Mouse (Mus musculus) embryonic facial prominence, embryonic 13.5 days (tissue): ENCODE measurements around the gene 4930415O20Rik. TPM values are rescaled to one million over a fixed set of nuclear protein-coding genes. Genes with fewer than 3 reads are reported as not detected.

Experiments used
- ATAC-seq: fragments of 200-750 bp; cut with Nextera tagmentation; 2 replicates; pipeline ENCODE4 v1.8.0; 2017; ENCODE audit warnings: low read depth; ENCODE audit not compliant: insufficient number of reproducible peaks, insufficient read depth, low FRiP score, low TSS enrichment
- H3K27ac ChIP-seq: fragments of 300-500 bp; sonication (generic); 2 replicates; pipeline ENCODE4 v1.5.1; 2015; ENCODE audit warnings: moderate library complexity, mild to moderate bottlenecking, inconsistent platforms
- H3K27me3 ChIP-seq: fragments of 300-500 bp; sonication (generic); 2 replicates; pipeline ENCODE4 v1.6.1; 2015; ENCODE audit warnings: mild to moderate bottlenecking, inconsistent platforms
- H3K36me3 ChIP-seq: fragments of 300-500 bp; sonication (generic); 2 replicates; pipeline ENCODE4 v1.6.1; 2015; ENCODE audit warnings: mild to moderate bottlenecking, inconsistent platforms
- H3K4me1 ChIP-seq: fragments of 300-500 bp; sonication (generic); 2 replicates; pipeline ENCODE4 v1.6.1; 2015; ENCODE audit warnings: inconsistent platforms
- H3K4me2 ChIP-seq: fragments of 300-500 bp; sonication (generic); 2 replicates; pipeline ENCODE4 v1.6.1; 2015; ENCODE audit warnings: moderate library complexity, mild to moderate bottlenecking, inconsistent platforms
- H3K4me3 ChIP-seq: fragments of 300-500 bp; sonication (generic); 2 replicates; pipeline ENCODE4 v1.5.1; 2015; ENCODE audit warnings: mild to moderate bottlenecking, inconsistent platforms
- H3K9ac ChIP-seq: fragments of 300-500 bp; sonication (generic); 2 replicates; pipeline ENCODE4 v1.6.1; 2015; ENCODE audit warnings: mild to moderate bottlenecking, inconsistent platforms
- H3K9me3 ChIP-seq: fragments of 300-500 bp; sonication (generic); 2 replicates; pipeline ENCODE4 v1.6.1; 2016; ENCODE audit warnings: inconsistent platforms
- WGBS: fragments of 180-500 bp; shearing (Covaris S2); methylation state at CpG from one replicate; pipeline ENCODE4 v1.1.7; 2015; ENCODE audit warnings: mixed read lengths; 5-methylcytosine and 5-hydroxymethylcytosine counted together
- polyA plus RNA-seq: library from polyadenylated mRNA; unstranded; fragments of >200 nt; fragmentation: Nextera tagmentation; extraction: Ambion mirVana; gene quantifications from 2 replicates; pipeline ENCODE4 v1.2.1, GENCODE M21; 2015

The 4930415O20Rik gene
- polyA plus RNA-seq, 1 experiment from 2014 or later, result not detected

DNA sequence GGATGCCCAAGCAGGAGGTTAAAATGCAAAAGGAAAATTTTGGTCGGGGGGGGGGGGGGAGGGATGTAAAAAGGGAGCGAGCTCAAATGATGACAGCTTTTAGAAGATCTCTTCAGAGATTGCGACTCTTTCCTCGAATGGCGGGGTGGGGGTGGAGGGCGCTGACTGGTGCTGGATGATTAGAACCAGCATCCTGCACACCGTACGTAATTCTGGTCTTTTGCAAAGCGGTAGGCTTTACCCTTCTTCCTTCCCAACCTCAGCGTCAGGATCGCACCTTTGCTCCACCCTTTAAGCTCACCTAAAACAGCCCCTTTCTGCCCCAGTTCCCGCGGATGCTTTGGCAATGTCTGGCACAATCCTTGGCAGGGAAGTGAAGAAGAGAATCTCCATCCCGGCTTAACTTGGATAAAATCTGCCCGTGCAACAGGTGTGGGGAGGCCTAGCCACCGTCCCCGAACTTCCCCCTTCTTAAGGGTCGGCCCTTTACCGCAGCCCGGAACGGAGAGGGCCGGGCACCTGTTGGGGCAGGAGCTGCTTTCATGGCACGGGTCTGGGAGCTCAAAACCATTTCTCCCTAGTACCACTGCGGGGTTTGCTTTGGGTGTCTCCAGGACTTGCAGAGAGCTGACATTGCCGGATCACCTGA lies 63.1 kb downstream of the 4930415O20Rik start:
- Histone ChIP-seq H3K36me3 (0 out of 2 replicates have a peak, but pooled peaks cover 2% of the 10 kb centered on the region), H3K27me3 (peaks cover 35% of the 10 kb centered on the region), H3K4me2 (peak overlapping the region; percentile 92), H3K9me3 (no peaks in the 10 kb centered on the region), H3K9ac (peak overlapping the region; percentile 83), H3K4me3 (peak overlapping the region; percentile 75), H3K27ac (peak overlapping the region; percentile 89), H3K4me1 (peaks cover 72% of the 10 kb centered on the region)
- WGBS, result under 1% methylated on average over 25 of the region's 25 CpGs
- ATAC-seq, result no peak

- ATAC-seq, result peak; percentile 61; the same call in 1 of the 2 replicates
These were observed 63.8 kb downstream of the 4930415O20Rik start for GRCm38 (mm10) chr15:98634541-98635081.

DNA sequence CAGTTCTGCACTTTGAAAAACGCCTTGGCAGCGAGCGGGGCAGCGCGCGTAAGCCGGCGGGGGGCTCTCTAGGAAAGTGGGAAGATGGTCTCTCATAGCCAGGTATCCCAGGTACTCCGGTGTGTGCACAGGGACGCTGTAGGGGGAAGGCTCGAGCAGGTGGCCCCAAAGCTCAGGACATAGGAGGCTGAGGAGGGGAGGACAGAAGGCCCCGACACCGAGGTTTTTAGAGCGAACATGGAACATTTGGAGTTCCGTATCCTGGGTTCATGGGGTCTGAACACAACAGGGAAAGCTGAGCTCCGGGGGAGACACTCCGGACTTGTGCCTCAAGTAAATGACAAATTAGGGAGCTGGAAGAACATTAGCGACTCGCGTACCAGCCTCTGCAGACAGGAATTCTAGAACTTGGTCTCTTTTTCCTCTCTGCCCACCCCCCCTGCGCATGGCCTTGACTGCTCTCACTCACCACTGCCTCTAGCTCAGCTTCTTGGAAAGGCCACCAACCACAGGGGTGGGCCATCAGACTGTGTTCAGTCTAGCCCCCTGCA lies 64.6 kb downstream of the 4930415O20Rik start:
- Histone ChIP-seq H3K9me3 (no peaks in the 10 kb centered on the region), H3K27ac (peak overlapping the region; percentile 89), H3K4me3 (peak overlapping the region; percentile 75), H3K36me3 (peaks cover 14% of the 10 kb centered on the region), H3K9ac (peak overlapping the region; percentile 83), H3K4me2 (peak overlapping the region; percentile 92), H3K4me1 (peaks cover 63% of the 10 kb centered on the region), H3K27me3 (peaks cover 22% of the 10 kb centered on the region)
- ATAC-seq, result no peak
- WGBS, result 1% methylated on average over 21 of the region's 21 CpGs

More at GRCm38 (mm10) chr15:98634541-98635081, 63.8 kb downstream of the 4930415O20Rik start:
- Histone ChIP-seq H3K4me2 (peak overlapping the region; percentile 92), H3K27ac (peak overlapping the region; percentile 89), H3K9ac (peak overlapping the region; percentile 83), H3K4me3 (peak overlapping the region; percentile 75), H3K9me3 (no peaks in the 10 kb centered on the region), H3K27me3 (peaks cover 29% of the 10 kb centered on the region), H3K36me3 (peaks cover 7% of the 10 kb centered on the region), H3K4me1 (peaks cover 67% of the 10 kb centered on the region)
- WGBS, result under 1% methylated on average over 49 of the region's 65 CpGs

GRCm38 (mm10) chr15:98636517-98636916 lies 65.7 kb downstream of the 4930415O20Rik start:
- no peak for ATAC-seq
- H3K4me1 ChIP-seq, result peaks cover 51% of the 10 kb centered on the region
- H3K4me2 ChIP-seq, result peak overlapping the region; percentile 92
- peaks cover 11% of the 10 kb centered on the region for H3K27me3 ChIP-seq
- H3K36me3 ChIP-seq, result peaks cover 25% of the 10 kb centered on the region
- 44% methylated on average over 5 of the region's 5 CpGs for WGBS
- no peaks in the 10 kb centered on the region for H3K9me3 ChIP-seq
- H3K27ac ChIP-seq, result no peak overlapping the region
- H3K9ac ChIP-seq, result peak overlapping the region; percentile 83; the same call in 1 of the 2 replicates
- H3K4me3 ChIP-seq, result peak overlapping the region; percentile 75

DNA sequence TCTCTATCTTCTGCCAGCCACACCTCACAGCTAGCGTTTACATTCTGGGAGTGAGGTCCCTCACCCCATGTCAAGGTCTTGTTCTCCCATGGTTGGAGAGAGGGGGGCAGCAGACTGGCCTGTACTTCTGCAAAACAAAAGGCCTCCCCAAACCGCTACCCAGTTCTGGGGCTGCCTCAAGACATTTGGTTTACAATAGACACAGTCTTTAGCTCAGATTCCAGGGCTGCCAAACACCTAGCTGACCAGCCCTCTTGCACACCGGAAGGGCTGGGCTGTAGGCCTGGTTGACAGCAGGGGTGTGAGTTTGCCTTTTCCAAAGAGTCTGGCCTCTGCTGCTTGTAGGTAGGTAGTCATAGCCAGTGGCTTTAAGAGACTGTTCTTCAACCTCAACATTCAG lies 66.4 kb downstream of the 4930415O20Rik start:
- H3K9ac ChIP-seq, result 0 out of 2 replicates have a peak overlapping the region, but pooled peaks have one; percentile 16
- ATAC-seq, result no peak
- WGBS, result 41% methylated on average over 3 of the region's 3 CpGs
- H3K4me2 ChIP-seq, result no peak overlapping the region
- no peaks in the 10 kb centered on the region for H3K9me3 ChIP-seq
- H3K4me1 ChIP-seq, result peaks cover 45% of the 10 kb centered on the region
- H3K4me3 ChIP-seq, result no peak overlapping the region
- peaks cover 32% of the 10 kb centered on the region for H3K36me3 ChIP-seq
- H3K27me3 ChIP-seq, result peaks cover 8% of the 10 kb centered on the region
- no peak overlapping the region for H3K27ac ChIP-seq

Other genes with a start within 250 kb of the 4930415O20Rik start
- gene Olfr284, start 230.0 kb upstream of the 4930415O20Rik start, polyA plus RNA-seq, result 0.22 and 0.59 TPM in 2 replicates
- not detected in 2 replicates for gene Olfr283, start 190.1 kb upstream of the 4930415O20Rik start, polyA plus RNA-seq
- gene Olfr282, start 139.8 kb upstream of the 4930415O20Rik start, polyA plus RNA-seq, result not detected in 2 replicates
- 0.22 TPM in 1 of 2 replicates, not detected in the other for gene Olfr281, start 118.4 kb upstream of the 4930415O20Rik start, polyA plus RNA-seq
- gene OR5BS1P, start 101.1 kb upstream of the 4930415O20Rik start, polyA plus RNA-seq, result not detected in 2 replicates
- not detected in 2 replicates for gene Lalba, start 88.3 kb upstream of the 4930415O20Rik start, polyA plus RNA-seq
- not detected in 2 replicates for gene Olfr279, start 78.6 kb upstream of the 4930415O20Rik start, polyA plus RNA-seq
- gene Kansl2, start 36.7 kb upstream of the 4930415O20Rik start, polyA plus RNA-seq, result 139 and 142 TPM in 2 replicates
- gene Ccnt1, start 81 bp upstream of the 4930415O20Rik start, polyA plus RNA-seq, result 63.1 and 66.2 TPM in 2 replicates
- gene Adcy6, start 39.1 kb downstream of the 4930415O20Rik start, polyA plus RNA-seq, result 11.7 and 19.5 TPM in 2 replicates
- gene Cacnb3, start 59.8 kb downstream of the 4930415O20Rik start, polyA plus RNA-seq, result 55.6 and 55.7 TPM in 2 replicates
- gene Ddx23, start 91.9 kb downstream of the 4930415O20Rik start, polyA plus RNA-seq, result 34.5 and 35.4 TPM in 2 replicates
- gene Rnd1, start 106.5 kb downstream of the 4930415O20Rik start, polyA plus RNA-seq, result 0.50 and 0.59 TPM in 2 replicates
- gene Ccdc65, start 137.2 kb downstream of the 4930415O20Rik start, polyA plus RNA-seq, result 0.94 and 1.3 TPM in 2 replicates
- 40.9 and 48.3 TPM in 2 replicates for gene Fkbp11, start 157.2 kb downstream of the 4930415O20Rik start, polyA plus RNA-seq
- gene Arf3, start 192.2 kb downstream of the 4930415O20Rik start, polyA plus RNA-seq, result 44.1 and 44.6 TPM in 2 replicates
- 4.9 and 5.3 TPM in 2 replicates for gene Wnt10b, start 207.1 kb downstream of the 4930415O20Rik start, polyA plus RNA-seq
- not detected in 2 replicates for gene Wnt1, start 218.9 kb downstream of the 4930415O20Rik start, polyA plus RNA-seq
- 0.07 TPM in 1 of 2 replicates, not detected in the other for gene Ddn, start 238.5 kb downstream of the 4930415O20Rik start, polyA plus RNA-seq